Mouse (Mus musculus) urinary bladder, postnatal 10 days (tissue): ENCODE data around the gene Apobec3.
"Not testable (repeated sequence)": the region's sequence is repeated elsewhere in the genome, so short reads cannot be mapped to it uniquely, and the experiment has no call there.

ENCODE experiments used
- DNase-seq: peaks from one replicate; pipeline ENCODE4 v3.0.0; 2022; ENCODE audit warnings: low spot score

Gene Apobec3

GRCm38 (mm10) chr15:79895221-79896079 is 4.0 kb downstream of the Apobec3 start:
- DNase-seq = not testable (repeated sequence)

GRCm38 (mm10) chr15:79896080-79896725 is 4.7 kb downstream of the Apobec3 start:
- DNase-seq = no peak

GRCm38 (mm10) chr15:79898988-79899387 is 7.5 kb downstream of the Apobec3 start:
- no peak for DNase-seq

- DNase-seq = no peak
Observed at GRCm38 (mm10) chr15:79899828-79900510, 8.5 kb downstream of the Apobec3 start.

- DNase-seq = no peak
Observed at GRCm38 (mm10) chr15:79900751-79901150, 9.3 kb downstream of the Apobec3 start.

GRCm38 (mm10) chr15:79901399-79901798 is 9.9 kb downstream of the Apobec3 start:
- DNase-seq = no peak

GRCm38 (mm10) chr15:79903081-79903480 is 11.6 kb downstream of the Apobec3 start:
- not testable (repeated sequence) for DNase-seq

GRCm38 (mm10) chr15:79903963-79904362 is 12.5 kb downstream of the Apobec3 start:
- no peak for DNase-seq

- DNase-seq = not testable (repeated sequence)
Observed at GRCm38 (mm10) chr15:79904678-79905077, 13.2 kb downstream of the Apobec3 start.

- DNase-seq = no peak
Observed at GRCm38 (mm10) chr15:79905211-79905610, 13.8 kb downstream of the Apobec3 start.

- DNase-seq = no peak
Observed at GRCm38 (mm10) chr15:79906855-79907254, 15.4 kb downstream of the Apobec3 start.

- not testable (repeated sequence) for DNase-seq
Observed at GRCm38 (mm10) chr15:79909006-79909405, 17.5 kb downstream of the Apobec3 start.

GRCm38 (mm10) chr15:79910812-79911211 is 19.4 kb downstream of the Apobec3 start:
- not testable (repeated sequence) for DNase-seq

GRCm38 (mm10) chr15:79911339-79911738 is 19.9 kb downstream of the Apobec3 start:
- DNase-seq = no peak

GRCm38 (mm10) chr15:79913761-79914346 is 22.4 kb downstream of the Apobec3 start:
- DNase-seq = no peak

- DNase-seq = no peak
Observed at GRCm38 (mm10) chr15:79914357-79914756, 22.9 kb downstream of the Apobec3 start.

GRCm38 (mm10) chr15:79916150-79916549 is 24.7 kb downstream of the Apobec3 start:
- DNase-seq = no peak

GRCm38 (mm10) chr15:79917111-79917720 is 25.8 kb downstream of the Apobec3 start:
- DNase-seq = no peak

- no peak for DNase-seq
Observed at GRCm38 (mm10) chr15:79918485-79918884, 27.0 kb downstream of the Apobec3 start.

- DNase-seq = no peak
Observed at GRCm38 (mm10) chr15:79919787-79920186, 28.3 kb downstream of the Apobec3 start.

GRCm38 (mm10) chr15:79926856-79927416 is 35.5 kb downstream of the Apobec3 start:
- no peak for DNase-seq
